Mouse (Mus musculus): ENCODE results near the gene Agbl3. TPM values are rescaled to one million over a fixed set of nuclear protein-coding genes. Genes with fewer than 3 reads are reported as not detected.

Gene Agbl3
- total RNA-seq, 2 experiments from 2014 or later: 13.5 to 15.7 TPM

- no peak for DNase-seq (ENCODE audit: low spot score in 2 of 2)
These were observed 123.6 kb downstream of the Agbl3 start for GRCm38 (mm10) chr6:34903851-34904250.

- DNase-seq (ENCODE audit: low spot score in 2 of 2): no peak
These were observed 124.1 kb downstream of the Agbl3 start for GRCm38 (mm10) chr6:34904361-34904760.

- no peak for DNase-seq (ENCODE audit: low spot score in 2 of 2)
These were observed 125.9 kb downstream of the Agbl3 start for GRCm38 (mm10) chr6:34906125-34906524.

GRCm38 (mm10) chr6:34906661-34907060 is 126.4 kb downstream of the Agbl3 start:
- DNase-seq (ENCODE audit: low spot score in 2 of 2): no peak

- DNase-seq (ENCODE audit: low spot score in 2 of 2): no peak
These were observed 126.9 kb downstream of the Agbl3 start for GRCm38 (mm10) chr6:34907121-34907614.

GRCm38 (mm10) chr6:34907696-34908260 is 127.5 kb downstream of the Agbl3 start:
- no peak for DNase-seq (ENCODE audit: low spot score in 2 of 2)

Other genes starting within 250 kb of the Agbl3 start
- gene Cald1, start 181.9 kb upstream of the Agbl3 start, total RNA-seq (2021): 10 to 100 TPM; 22.1 to 24.6 TPM
- 1 to 10 TPM; 3.5 to 4.6 TPM for gene Tmem140, start 82.7 kb downstream of the Agbl3 start, total RNA-seq (2021)
- gene Cyren, start 97.6 kb downstream of the Agbl3 start, total RNA-seq (2021): 1 to 10 TPM; 4.1 to 5.6 TPM
- gene Wdr91, start 130.4 kb downstream of the Agbl3 start, total RNA-seq (2021): 10 to 100 TPM; 30.2 to 33.2 TPM
- not detected for gene Stra8, start 139.7 kb downstream of the Agbl3 start, total RNA-seq (2021)
- 1 to 10 TPM; 1.1 to 1.7 TPM for gene Slc23a4, start 208.0 kb downstream of the Agbl3 start, total RNA-seq (2021)